Mouse (Mus musculus): ENCODE measurements around the gene Nova2.

Nova2 gene

GRCm38 (mm10) chr7:18991660-18992293 is 66.1 kb downstream of the Nova2 start:
- peaks cover 22% of the 10 kb centered on the region for H3K4me1 ChIP-seq (replicated peaks; ENCODE audit: low read depth, low read length)
- H3K4me3 ChIP-seq (replicated peaks; ENCODE audit: low read length): peak overlapping the region; percentile 80
- H3K27me3 ChIP-seq (ENCODE audit: insufficient read depth, low read length): peaks cover 57% of the 10 kb centered on the region
- H3K36me3 ChIP-seq (ENCODE audit: insufficient read depth, low read length): peaks cover 22% of the 10 kb centered on the region
- no peak for TF ChIP-seq NANOG (IDR thresholded peaks at IDR 0.05; ENCODE audit: borderline replicate concordance, low read length)
- TF ChIP-seq POU5F1 (IDR thresholded peaks at IDR 0.05; ENCODE audit: borderline replicate concordance, low read length): no peak
- no peak for TF ChIP-seq CTCF (conservative IDR thresholded peaks at IDR 0.05; ENCODE audit: low read length)
- no peaks in the 10 kb centered on the region for H3K9me3 ChIP-seq (ENCODE audit: low read length)

GRCm38 (mm10) chr7:18992294-18992675 is 66.6 kb downstream of the Nova2 start:
- Histone ChIP-seq H3K4me1 (replicated peaks; ENCODE audit: low read depth, low read length) (peaks cover 22% of the 10 kb centered on the region), H3K27me3 (ENCODE audit: insufficient read depth, low read length) (peaks cover 54% of the 10 kb centered on the region), H3K36me3 (ENCODE audit: insufficient read depth, low read length) (peaks cover 23% of the 10 kb centered on the region), H3K4me3 (replicated peaks; ENCODE audit: low read length) (peak overlapping the region; percentile 80), H3K9me3 (ENCODE audit: low read length) (no peaks in the 10 kb centered on the region)
- TF ChIP-seq NANOG (IDR thresholded peaks at IDR 0.05; ENCODE audit: borderline replicate concordance, low read length): no peak
- TF ChIP-seq POU5F1 (IDR thresholded peaks at IDR 0.05; ENCODE audit: borderline replicate concordance, low read length): no peak
- TF ChIP-seq CTCF (conservative IDR thresholded peaks at IDR 0.05; ENCODE audit: low read length): no peak

GRCm38 (mm10) chr7:18993036-18993435 is 67.3 kb downstream of the Nova2 start:
- peaks cover 22% of the 10 kb centered on the region for H3K4me1 ChIP-seq (replicated peaks; ENCODE audit: low read depth, low read length)
- no peaks in the 10 kb centered on the region for H3K9me3 ChIP-seq (ENCODE audit: low read length)
- TF ChIP-seq POU5F1 (IDR thresholded peaks at IDR 0.05; ENCODE audit: borderline replicate concordance, low read length): no peak
- no peak for TF ChIP-seq NANOG (IDR thresholded peaks at IDR 0.05; ENCODE audit: borderline replicate concordance, low read length)
- TF ChIP-seq CTCF (conservative IDR thresholded peaks at IDR 0.05; ENCODE audit: low read length): no peak
- H3K27me3 ChIP-seq (ENCODE audit: insufficient read depth, low read length): peaks cover 47% of the 10 kb centered on the region
- peaks cover 30% of the 10 kb centered on the region for H3K36me3 ChIP-seq (ENCODE audit: insufficient read depth, low read length)
- 0 out of 2 replicates have a peak overlapping the region, but pooled peaks have one; percentile 80 for H3K4me3 ChIP-seq (replicated peaks; ENCODE audit: low read length)

DNA sequence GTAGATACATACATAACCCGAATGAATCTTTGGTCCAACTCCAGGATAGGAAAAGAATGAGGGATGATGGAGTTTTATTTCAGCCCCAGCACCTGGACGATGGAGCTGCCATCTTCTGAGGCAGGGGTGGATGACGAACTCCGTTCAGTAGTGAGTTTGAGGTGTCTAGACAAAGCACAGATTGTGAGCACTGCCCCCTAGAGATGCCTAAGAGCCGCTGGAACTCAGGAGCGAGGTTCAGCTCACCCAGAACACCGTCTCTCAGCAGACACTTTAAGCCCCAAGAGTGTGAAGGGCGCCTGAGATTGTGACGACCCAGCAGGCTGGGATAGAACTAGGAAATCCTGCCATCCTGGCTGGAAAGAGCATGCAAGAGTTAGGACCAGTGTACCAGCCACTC is 73.1 kb downstream of the Nova2 start:
- no peak overlapping the region; the same call in 1 of the 2 replicates for H3K4me3 ChIP-seq (replicated peaks; ENCODE audit: low read length)
- H3K36me3 ChIP-seq (ENCODE audit: insufficient read depth, low read length): peaks cover 25% of the 10 kb centered on the region
- H3K4me1 ChIP-seq (replicated peaks; ENCODE audit: low read depth, low read length): peaks cover 43% of the 10 kb centered on the region
- H3K9me3 ChIP-seq (ENCODE audit: low read length): no peaks in the 10 kb centered on the region
- TF ChIP-seq CTCF (conservative IDR thresholded peaks at IDR 0.05; ENCODE audit: low read length) (no peak), POU5F1 (IDR thresholded peaks at IDR 0.05; ENCODE audit: borderline replicate concordance, low read length) (no peak)
- H3K27me3 ChIP-seq (ENCODE audit: insufficient read depth, low read length): peaks cover 3% of the 10 kb centered on the region; the same call in 1 of the 2 replicates

DNA sequence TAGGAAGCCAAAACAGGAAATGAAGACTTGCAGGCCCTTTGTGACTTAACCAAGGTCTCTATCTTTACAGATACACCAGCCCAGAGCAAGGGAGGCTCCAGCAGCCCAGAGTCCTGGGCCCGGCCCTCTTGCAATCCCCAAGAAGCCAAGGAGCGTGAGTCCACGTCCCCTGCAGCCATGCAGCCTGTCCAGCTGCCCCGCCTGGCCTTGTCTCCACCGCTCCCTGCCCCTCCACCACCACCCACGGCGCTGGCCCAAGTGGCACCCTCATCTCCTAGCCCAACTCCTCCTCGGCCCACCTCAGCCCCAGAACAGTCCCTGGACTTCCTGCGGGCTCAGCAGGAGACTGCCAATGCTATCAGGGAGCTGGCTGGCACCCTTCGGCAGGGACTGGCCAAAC is 74.7 kb downstream of the Nova2 start:
- H3K4me3 ChIP-seq (replicated peaks; ENCODE audit: low read length): peak overlapping the region; percentile 78
- no peak for TF ChIP-seq POU5F1 (IDR thresholded peaks at IDR 0.05; ENCODE audit: borderline replicate concordance, low read length)
- no peak for TF ChIP-seq CTCF (conservative IDR thresholded peaks at IDR 0.05; ENCODE audit: low read length)
- no peak for TF ChIP-seq NANOG (IDR thresholded peaks at IDR 0.05; ENCODE audit: borderline replicate concordance, low read length)
- H3K9me3 ChIP-seq (ENCODE audit: low read length): no peaks in the 10 kb centered on the region
- peaks cover 28% of the 10 kb centered on the region for H3K36me3 ChIP-seq (ENCODE audit: insufficient read depth, low read length)
- peaks cover 52% of the 10 kb centered on the region for H3K4me1 ChIP-seq (replicated peaks; ENCODE audit: low read depth, low read length)
- H3K27me3 ChIP-seq (ENCODE audit: insufficient read depth, low read length): no peaks in the 10 kb centered on the region

GRCm38 (mm10) chr7:19001066-19001806 is 75.5 kb downstream of the Nova2 start:
- Histone ChIP-seq H3K36me3 (ENCODE audit: insufficient read depth, low read length) (peaks cover 28% of the 10 kb centered on the region), H3K9me3 (ENCODE audit: low read length) (no peaks in the 10 kb centered on the region), H3K4me1 (replicated peaks; ENCODE audit: low read depth, low read length) (peaks cover 60% of the 10 kb centered on the region), H3K4me3 (replicated peaks; ENCODE audit: low read length) (peak overlapping the region; percentile 78), H3K27me3 (ENCODE audit: insufficient read depth, low read length) (no peaks in the 10 kb centered on the region)
- TF ChIP-seq NANOG (IDR thresholded peaks at IDR 0.05; ENCODE audit: borderline replicate concordance, low read length) (no peak), POU5F1 (IDR thresholded peaks at IDR 0.05; ENCODE audit: borderline replicate concordance, low read length) (no peak), CTCF (conservative IDR thresholded peaks at IDR 0.05; ENCODE audit: low read length) (no peak)

DNA sequence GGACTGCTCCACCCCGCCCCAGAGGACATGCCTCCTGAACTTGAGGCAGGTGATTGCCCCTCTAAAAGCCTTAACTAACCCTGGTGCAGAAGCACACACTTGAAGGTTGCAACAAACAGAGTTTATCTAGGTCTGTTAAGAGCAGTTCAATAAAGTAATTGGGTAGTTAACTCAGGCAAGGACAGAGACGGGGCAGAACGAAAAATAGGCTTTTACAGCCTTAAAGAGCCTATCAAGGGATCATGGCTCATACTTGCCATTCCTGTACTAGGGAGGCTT is 76.1 kb downstream of the Nova2 start:
- Histone ChIP-seq H3K4me3 (replicated peaks; ENCODE audit: low read length) (peak overlapping the region; percentile 78), H3K9me3 (ENCODE audit: low read length) (no peaks in the 10 kb centered on the region), H3K4me1 (replicated peaks; ENCODE audit: low read depth, low read length) (peaks cover 64% of the 10 kb centered on the region), H3K27me3 (ENCODE audit: insufficient read depth, low read length) (no peaks in the 10 kb centered on the region), H3K36me3 (ENCODE audit: insufficient read depth, low read length) (peaks cover 26% of the 10 kb centered on the region)
- TF ChIP-seq CTCF (conservative IDR thresholded peaks at IDR 0.05; ENCODE audit: low read length): no peak
- no peak for TF ChIP-seq NANOG (IDR thresholded peaks at IDR 0.05; ENCODE audit: borderline replicate concordance, low read length)
- no peak for TF ChIP-seq POU5F1 (IDR thresholded peaks at IDR 0.05; ENCODE audit: borderline replicate concordance, low read length)

- H3K4me3 ChIP-seq (replicated peaks; ENCODE audit: low read length): peak overlapping the region; percentile 90
- TF ChIP-seq CTCF (conservative IDR thresholded peaks at IDR 0.05; ENCODE audit: low read length): no peak
- peaks cover 68% of the 10 kb centered on the region for H3K4me1 ChIP-seq (replicated peaks; ENCODE audit: low read depth, low read length)
- H3K9me3 ChIP-seq (ENCODE audit: low read length): no peaks in the 10 kb centered on the region
- H3K27me3 ChIP-seq (ENCODE audit: insufficient read depth, low read length): no peaks in the 10 kb centered on the region
- peaks cover 29% of the 10 kb centered on the region for H3K36me3 ChIP-seq (ENCODE audit: insufficient read depth, low read length)
These were observed 76.4 kb downstream of the Nova2 start for GRCm38 (mm10) chr7:19002115-19002514.

Measured in E14TG2a.4 (cell line).